Mouse (Mus musculus) inflammation-experienced regulatory T-cells, adult 16 weeks (primary cell): ENCODE data around the gene Gm14632. TPM values are rescaled to one million over a fixed set of nuclear protein-coding genes. Genes with fewer than 3 reads are reported as not detected.

Source experiments
- polyA plus RNA-seq: library from polyadenylated mRNA; unstranded; fragments of 100-300 nt; shearing (Covaris generic); gene quantifications from one replicate; pipeline ENCODE4 v1.2.1, GENCODE M21; 2017

Gm14632 gene
- polyA plus RNA-seq = not detected

DNA sequence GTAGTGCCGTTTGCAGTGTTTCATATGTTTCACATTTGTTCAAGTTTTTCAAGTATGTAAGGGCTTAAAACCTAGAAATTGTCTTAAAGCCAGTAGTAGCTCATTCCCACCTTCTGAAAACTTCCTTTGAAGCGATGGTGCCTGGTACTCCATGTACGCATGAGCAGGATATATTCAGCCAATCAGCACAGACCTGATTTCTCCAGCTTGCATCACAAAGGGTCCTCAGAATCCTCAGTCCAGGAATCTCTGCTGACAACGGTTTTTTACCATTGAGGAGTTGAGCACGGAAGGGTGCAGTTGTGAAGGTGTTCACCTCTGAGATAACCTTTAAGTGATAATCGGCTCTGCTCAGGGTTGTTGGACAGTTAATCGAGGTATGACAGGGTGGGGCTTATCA, at the start of gene Gm14632:
Gene Gm14632 (plus strand): TSS at position 301 of the 400 bp plus-strand sequence.

